Mouse (Mus musculus) small intestine, adult 2 months (tissue): ENCODE measurements at regions not wholly inside any gene's neighbourhood (a gene's known extent, or its start where the extent isn't known, plus 50 kb on each side); places are given as distances from the start of the nearest gene placed in this dataset.

Source experiments
- CTCF ChIP-seq: fragments of 200-500 bp; IDR thresholded peaks from 2 replicates; pipeline ENCODE4 v1.5.1; 2012; ENCODE audit warnings: low read depth, mild to moderate bottlenecking, control low read depth, inconsistent platforms, low read length, moderate library complexity, mixed read lengths; ENCODE audit not compliant: insufficient replicate concordance, insufficient read length; ENCODE audit errors: extremely low read depth
- POLR2A ChIP-seq: fragments of 200-500 bp; IDR thresholded peaks from 2 replicates; pipeline ENCODE4 v1.6.1; 2012; ENCODE audit warnings: low read depth, mild to moderate bottlenecking, control low read depth, inconsistent platforms, low read length, moderate library complexity

GRCm38 (mm10) chr4:7961521-7962172 lies 277.2 kb downstream of the Car8 start:
- no peak for TF ChIP-seq CTCF
- no peak for TF ChIP-seq POLR2A
